Mouse (Mus musculus): Measurements from ENCODE around the gene Ubtd1.

GRCm38 (mm10) chr19:42071221-42071620 is 89.7 kb downstream of the Ubtd1 start:
- no peak for TF ChIP-seq CTCF (IDR thresholded peaks at IDR 0.05)
- TF ChIP-seq POLR2A (IDR thresholded peaks at IDR 0.05; ENCODE audit: insufficient read depth, low read depth, low read length) = no peak

Measured in heart, adult 2 months (tissue).